ENCODE assay signal across 38 mouse cellular contexts in genomic region chr19:31834250-31834649, GRCm38 (mm10). TPM values are rescaled to one million over a fixed set of nuclear protein-coding genes. Genes with fewer than 3 reads are reported as not detected.
DNase-seq lines count a peak whose midpoint lies in the region; ATAC-seq and TF ChIP-seq lines count a peak whose summit lies in the region.
"Had no signal": no experiment of that assay in that cellular context is flagged by ENCODE, and none has a peak within 500 bp of the region (broad histone marks: within the 10 kb centered on the region; RNA-seq: fewer than 3 reads in every experiment).

No protein-coding gene starts in this region.

- no peak for ATAC-seq in CD4-positive, CD25-positive, alpha-beta regulatory T cell, adult 4 months
- no peak for ATAC-seq in hindbrain, embryonic 13.5 days (ENCODE audit: low FRiP score)
- no peak for ATAC-seq in hindbrain, postnatal 0 days
- ATAC-seq: forebrain, embryonic 13.5 days; midbrain, embryonic 13.5 days had no signal

- TF ChIP-seq EP300 in MEL (IDR thresholded peaks at IDR 0.05; ENCODE audit: low read depth in 1 of 2, low read length in 2 of 2), result no peak; a peak in 1 of 4 replicates

- no peak for TF ChIP-seq RAD21 in MEL (IDR thresholded peaks at IDR 0.05; ENCODE audit: low read depth, low read length)

- DNase-seq in CD4-positive, CD25-positive, alpha-beta regulatory T cell, adult 2 months (ENCODE audit: low read depth, low spot score), result peak; percentile 1
- DNase-seq in MEL (ENCODE audit: low read depth, low spot score), result peak; percentile 63
- DNase-seq in splenic B cell, adult 2 months (ENCODE audit: low read depth, low spot score), result peak; percentile 11
- no peak for DNase-seq in thymus, postnatal 25 days
- DNase-seq in hindbrain, postnatal 0 days (ENCODE audit: low spot score), result no peak
- DNase-seq: adrenal gland, postnatal 14 days; cerebellum, adult 2 months; cerebellum, postnatal 25 days; gastrocnemius, postnatal 25 days; heart, adult 18-20 months; heart, postnatal 4 days; kidney, adult 2 months; kidney, postnatal 36 days; left cerebral cortex, postnatal 4 days; lung, adult 2 months; lung, postnatal 14 days; right cerebral cortex, postnatal 25 days; thymus, adult 18-20 months; thymus, postnatal 36 days had no signal

- TF ChIP-seq CTCF in MEL (IDR thresholded peaks at IDR 0.05 in 2 of 3, conservative IDR thresholded peaks at IDR 0.05 in 1 of 3; ENCODE audit: control insufficient read depth in 1 of 3, insufficient read depth in 1 of 3, low read depth in 2 of 3, low read length in 3 of 3, poor library complexity in 1 of 3, severe bottlenecking in 1 of 3), result no peak
- TF ChIP-seq CTCF in hindbrain, postnatal 0 days (IDR thresholded peaks at IDR 0.05; ENCODE audit: low read depth), result no peak

- H3K36me3 ChIP-seq in MEL (ENCODE audit: control insufficient read depth in 1 of 2, insufficient read depth in 2 of 2, low read length in 2 of 2) (no peaks in the 10 kb centered on the region), macrophage (ENCODE audit: inconsistent target) (no peaks in the 10 kb centered on the region)
- no peaks in the 10 kb centered on the region for H3K36me3 ChIP-seq in splenic B cell, adult 2 months (ENCODE audit: control insufficient read depth, insufficient read depth, low read length, poor library complexity, severe bottlenecking)
- no peaks in the 10 kb centered on the region for H3K36me3 ChIP-seq in hindbrain, embryonic 13.5 days
- no peaks in the 10 kb centered on the region for H3K36me3 ChIP-seq in hindbrain, postnatal 0 days (ENCODE audit: insufficient read depth, low read length)
- H3K36me3 ChIP-seq: G1E; hindbrain, embryonic 15.5 days; midbrain, embryonic 13.5 days had no signal

- no peaks in the 10 kb centered on the region for H3K9me3 ChIP-seq in MEL (replicated peaks; ENCODE audit: insufficient read depth, low read length)
- H3K9me3 ChIP-seq in hindbrain, embryonic 13.5 days, result no peaks in the 10 kb centered on the region
- no peaks in the 10 kb centered on the region for H3K9me3 ChIP-seq in hindbrain, postnatal 0 days (ENCODE audit: low read length)
- H3K9me3 ChIP-seq: forebrain, embryonic 13.5 days; hindbrain, embryonic 15.5 days; midbrain, embryonic 13.5 days had no signal

- H3K4me2 ChIP-seq in hindbrain, embryonic 13.5 days, result no peak overlapping the region
- no peak overlapping the region for H3K4me2 ChIP-seq in hindbrain, postnatal 0 days (ENCODE audit: low read depth, low read length)
- H3K4me2 ChIP-seq: forebrain, embryonic 13.5 days; heart, embryonic 11.5 days; hindbrain, embryonic 15.5 days; midbrain, embryonic 13.5 days had no signal

- TF ChIP-seq POLR2A in MEL (IDR thresholded peaks at IDR 0.05; ENCODE audit: control insufficient read depth in 1 of 2, insufficient read depth in 1 of 2, low read depth in 1 of 2, low read length in 2 of 2, poor library complexity in 1 of 2), result no peak

- H3K27ac ChIP-seq in MEL (ENCODE audit: control insufficient read depth, low read depth, low read length) (no peak overlapping the region), macrophage (0 out of 2 replicates have a peak overlapping the region, but pooled peaks have one; percentile 4)
- no peak overlapping the region for H3K27ac ChIP-seq in hindbrain, embryonic 13.5 days
- H3K27ac ChIP-seq in hindbrain, postnatal 0 days, result no peak overlapping the region
- H3K27ac ChIP-seq: forebrain, embryonic 13.5 days; hindbrain, embryonic 15.5 days; layer of hippocampus, adult 2 months; liver, embryonic 14.5 days; midbrain, embryonic 13.5 days; stomach, postnatal 0 days had no signal

- no peak overlapping the region for H3K4me3 ChIP-seq in MEL (ENCODE audit: control insufficient read depth in 1 of 2, insufficient read depth in 1 of 2, low read depth in 2 of 2, low read length in 2 of 2)
- H3K4me3 ChIP-seq in macrophage (ENCODE audit: inconsistent target), result no peak overlapping the region
- no peak overlapping the region for H3K4me3 ChIP-seq in hindbrain, embryonic 13.5 days
- no peak overlapping the region for H3K4me3 ChIP-seq in hindbrain, postnatal 0 days (ENCODE audit: low read length)
- H3K4me3 ChIP-seq: forebrain, embryonic 13.5 days; hindbrain, embryonic 15.5 days; layer of hippocampus, adult 2 months; midbrain, embryonic 13.5 days had no signal

- no peaks in the 10 kb centered on the region for H3K27me3 ChIP-seq in MEL (ENCODE audit: control insufficient read depth in 1 of 2, insufficient read depth in 2 of 2, low read length in 2 of 2)
- H3K27me3 ChIP-seq in splenic B cell, adult 2 months (ENCODE audit: control insufficient read depth, insufficient read depth, low read length, poor library complexity, severe bottlenecking), result no peaks in the 10 kb centered on the region
- no peaks in the 10 kb centered on the region for H3K27me3 ChIP-seq in hindbrain, embryonic 13.5 days
- H3K27me3 ChIP-seq in hindbrain, postnatal 0 days (ENCODE audit: insufficient read depth, low read length), result no peaks in the 10 kb centered on the region
- H3K27me3 ChIP-seq: forebrain, embryonic 13.5 days; hindbrain, embryonic 15.5 days; midbrain, embryonic 13.5 days had no signal

- 85% methylated on average over 5 of the region's 5 CpGs for WGBS in macrophage (ENCODE audit: missing documents)
- 95% methylated on average over 5 of the region's 5 CpGs for WGBS in hindbrain, embryonic 13.5 days
- 88% methylated on average over 5 of the region's 5 CpGs for WGBS in hindbrain, postnatal 0 days

- no peak overlapping the region for H3K9ac ChIP-seq in MEL (ENCODE audit: control insufficient read depth, low read depth, low read length, poor library complexity, severe bottlenecking)
- H3K9ac ChIP-seq in hindbrain, embryonic 13.5 days, result no peak overlapping the region
- no peak overlapping the region for H3K9ac ChIP-seq in hindbrain, postnatal 0 days (replicated peaks; ENCODE audit: low read length)
- H3K9ac ChIP-seq: forebrain, embryonic 13.5 days; hindbrain, embryonic 15.5 days; liver, embryonic 14.5 days; midbrain, embryonic 13.5 days had no signal

- H3K79me2 ChIP-seq in MEL (ENCODE audit: control insufficient read depth, insufficient read depth, low read length, poor library complexity), result no peaks in the 10 kb centered on the region
- no peaks in the 10 kb centered on the region for H3K79me2 ChIP-seq in macrophage (ENCODE audit: inconsistent target)

- no peaks in the 10 kb centered on the region for H3K4me1 ChIP-seq in MEL (ENCODE audit: control insufficient read depth in 1 of 2, insufficient read depth in 2 of 2, low read length in 2 of 2)
- H3K4me1 ChIP-seq in hindbrain, embryonic 13.5 days (replicated peaks), result no peaks in the 10 kb centered on the region
- no peaks in the 10 kb centered on the region for H3K4me1 ChIP-seq in hindbrain, postnatal 0 days (ENCODE audit: insufficient read depth, low read length)
- H3K4me1 ChIP-seq: forebrain, embryonic 13.5 days; hindbrain, embryonic 15.5 days; midbrain, embryonic 13.5 days had no signal

TF ChIP-seq in MEL, 35 proteins besides CTCF, POLR2A, EP300 and RAD21:
- no peak for TF ChIP-seq MXI1 (IDR thresholded peaks at IDR 0.05; ENCODE audit: low read depth, low read length)
- TF ChIP-seq ZNF384 (IDR thresholded peaks at IDR 0.05; ENCODE audit: low read depth, low read length), result no peak
- TF ChIP-seq JUND (IDR thresholded peaks at IDR 0.05; ENCODE audit: low read depth, low read length), result no peak
- peak; percentile 38; the same call in 1 of the 2 replicates for TF ChIP-seq ELF1 (IDR thresholded peaks at IDR 0.05; ENCODE audit: low read depth, low read length)

RNA-seq across cellular contexts. Expression of gene A1cf, which starts 34.3 kb away (rescaled TPM):
- under 1 TPM; 0.36 to 0.49 TPM for polyA plus RNA-seq in CD4-positive, CD25-positive, alpha-beta regulatory T cell, adult 4 months (2017; shearing (Covaris generic))
- total RNA-seq in MEL (2012; rRNA removed), result not detected in 2 replicates
- polyA plus RNA-seq in MEL (2012; ENCODE audit: insufficient read depth in 1 of 2, insufficient read length in 2 of 2, low read depth in 1 of 2, low replicate concordance in 2 of 2, missing spikeins in 1 of 2) (not detected), macrophage (2018) (not detected in 3 replicates)
- total RNA-seq in macrophage (2018; cell fraction: chromatin; rRNA removed), result 10 to 100 TPM in 8 of 26 experiments, 1 to 10 TPM in 9, under 1 TPM in 2, not detected in 7; 0.45 to 26.3 (median 5.8) TPM
- 1 to 10 TPM in 8 of 26 experiments, under 1 TPM in 16, not detected in 2; 0.07 to 2.8 (median 0.48) TPM for total RNA-seq in macrophage (2018; cell fraction: cytosol; rRNA removed)
- total RNA-seq in macrophage (2018; cell fraction: nucleus; rRNA removed), result 10 to 100 TPM in 9 of 26 experiments, 1 to 10 TPM in 10, under 1 TPM in 3, not detected in 4; 0.15 to 34.3 (median 7.0) TPM
- not detected in 2 replicates for polyA plus RNA-seq in hindbrain, embryonic 13.5 days (2015; fragmentation: Nextera tagmentation; extraction: Ambion mirVana)
- total RNA-seq in hindbrain, postnatal 0 days (2014; rRNA removed), result not detected in 2 replicates
- polyA plus RNA-seq in hindbrain, postnatal 0 days (2015; fragmentation: Nextera tagmentation; extraction: Ambion mirVana), result not detected in 2 replicates
- total RNA-seq: gastrocnemius, postnatal 25 days; heart, adult 18-20 months; heart, postnatal 4 days; layer of hippocampus, adult 2 months; layer of hippocampus, postnatal 25 days; left cerebral cortex, adult 8-10 months; left cerebral cortex, postnatal 4 days; megakaryocyte-erythroid progenitor cell, adult 5-6 weeks had no signal
- polyA plus RNA-seq: brain, embryonic 14.5 days; embryonic facial prominence, embryonic 11.5 days; forebrain, embryonic 13.5 days; G1E; heart, postnatal 0 days; hindbrain, embryonic 15.5 days; limb, embryonic 14.5 days; lung, adult 2 months; midbrain, embryonic 13.5 days; neural tube, embryonic 14.5 days had no signal

Comparison
In these comparisons a context has a peak if more than half of its experiments do, and no peak if none do; other contexts are left out.
1. DNase-seq: peak in CD4-positive, CD25-positive, alpha-beta regulatory T cell, adult 2 months (single experiment), MEL (single experiment) and splenic B cell, adult 2 months (single experiment); none in thymus, postnatal 25 days (single experiment) and hindbrain, postnatal 0 days (single experiment).